Mouse (Mus musculus) cortical plate, adult 2 months (tissue): Measurements from ENCODE around the gene 4930432K21Rik. TPM values are rescaled to one million over a fixed set of nuclear protein-coding genes. Genes with fewer than 3 reads are reported as not detected.

Source experiments
- H3K27ac ChIP-seq: fragments of 200-500 bp; 2 replicates; pipeline ENCODE4 v1.5.1; 2012; ENCODE audit warnings: low read length, control low read depth, inconsistent platforms; ENCODE audit not compliant: insufficient read depth
- H3K4me1 ChIP-seq: fragments of 200-500 bp; 2 replicates; pipeline ENCODE4 v1.6.1; 2011; ENCODE audit warnings: low read length; ENCODE audit not compliant: control insufficient read depth, insufficient read depth
- H3K4me3 ChIP-seq: fragments of 200-500 bp; 2 replicates; pipeline ENCODE4 v1.5.1; 2011; ENCODE audit warnings: mild to moderate bottlenecking, low read length, control low read depth; ENCODE audit not compliant: insufficient read depth
- CTCF ChIP-seq: fragments of 200-500 bp; IDR thresholded peaks from 2 replicates; pipeline ENCODE4 v1.5.1; 2011; ENCODE audit warnings: mild to moderate bottlenecking, control low read depth, low read length; ENCODE audit not compliant: insufficient read depth; ENCODE audit errors: extremely low read depth
- POLR2A ChIP-seq: fragments of 200-500 bp; IDR thresholded peaks from 2 replicates; pipeline ENCODE4 v1.6.1; 2011; ENCODE audit warnings: mild to moderate bottlenecking, low read length, control low read depth; ENCODE audit not compliant: insufficient read depth; ENCODE audit errors: extremely low read depth
- polyA plus RNA-seq: library from polyadenylated mRNA; depleted of rRNA; stranded (reverse); fragments of >200 nt; gene quantifications from 2 replicates; pipeline ENCODE4 v1.2.3, GENCODE M21; 2012

4930432K21Rik gene
- polyA plus RNA-seq, 1 experiment = 3.0 TPM

DNA sequence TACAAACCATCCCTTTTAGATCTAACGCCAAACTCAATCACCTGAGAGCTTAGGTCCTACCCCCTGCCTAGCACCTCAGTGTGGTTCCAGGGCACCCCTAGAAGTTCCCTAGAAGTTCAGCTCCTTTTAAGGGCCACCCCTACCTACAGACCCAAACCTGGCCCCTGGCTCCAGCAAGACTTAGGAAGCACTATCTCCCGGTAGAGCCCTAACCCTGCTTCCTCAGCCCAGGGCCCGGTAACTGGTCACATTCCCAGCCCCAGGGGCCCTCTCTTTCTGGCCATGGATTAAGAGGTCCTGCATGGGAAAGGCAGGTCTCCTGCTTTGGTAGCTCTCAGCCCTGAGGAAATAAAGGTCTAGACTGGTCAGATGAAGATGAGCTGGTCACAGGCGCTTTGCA lies 32.1 kb downstream of the 4930432K21Rik start:
- no peak overlapping the region for H3K27ac ChIP-seq
- no peak overlapping the region for H3K4me3 ChIP-seq
- peaks cover 2% of the 10 kb centered on the region for H3K4me1 ChIP-seq
- no peak for TF ChIP-seq POLR2A
- no peak for TF ChIP-seq CTCF

DNA sequence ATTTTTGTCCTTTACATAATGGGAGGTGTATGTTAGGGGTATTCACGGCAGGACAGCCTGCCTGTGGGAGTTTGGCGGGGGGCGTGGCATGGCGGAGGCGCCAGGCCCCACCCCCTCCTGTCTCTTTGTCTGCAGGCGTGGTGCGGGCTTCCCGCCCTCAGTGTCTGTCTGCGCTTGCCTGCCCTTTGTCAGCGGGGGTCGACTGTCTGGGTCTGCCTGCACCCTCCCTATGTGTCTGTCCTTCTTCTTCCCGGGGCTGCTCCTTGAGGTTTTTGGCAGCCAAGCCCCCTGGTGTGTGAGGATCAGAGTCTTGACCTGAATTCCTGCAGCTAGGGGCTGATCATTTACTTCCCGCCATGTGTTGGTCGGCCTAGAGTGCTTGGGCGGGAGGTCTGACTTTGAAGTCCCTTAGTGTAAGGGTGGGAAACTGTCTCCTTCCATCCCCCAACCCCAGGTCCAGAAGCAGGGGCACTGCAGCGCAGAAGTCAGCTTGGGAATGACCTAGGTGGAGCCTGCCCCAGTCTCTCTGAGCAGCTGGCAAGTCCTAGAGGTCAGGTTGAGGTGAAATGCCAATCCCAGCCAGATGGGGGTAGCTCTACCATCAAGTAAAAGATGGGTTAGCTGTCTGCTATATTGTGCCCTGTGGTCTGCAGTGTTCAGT lies 32.8 kb downstream of the 4930432K21Rik start:
- H3K4me3 ChIP-seq = no peak overlapping the region

DNA sequence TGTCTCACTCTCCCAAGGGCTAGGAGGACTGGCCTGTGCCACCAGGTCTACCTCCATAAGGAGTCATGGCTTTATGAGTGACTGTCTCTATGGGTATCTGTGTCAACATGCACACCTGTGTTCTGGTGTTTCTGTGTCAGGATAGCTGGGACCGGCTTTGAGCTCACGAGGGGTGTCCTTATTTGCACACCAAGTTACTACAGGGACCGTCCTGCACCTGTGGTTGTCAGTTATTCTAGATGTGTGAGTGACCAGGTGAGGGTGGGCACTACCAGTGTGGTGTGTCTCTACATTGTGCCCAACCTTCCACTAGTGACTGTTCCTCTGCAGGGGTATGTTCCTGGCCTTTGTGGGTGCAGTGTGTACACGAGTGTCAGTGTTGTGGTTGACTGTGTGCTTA lies 35.0 kb downstream of the 4930432K21Rik start:
- peak overlapping the region; percentile 60 for H3K4me3 ChIP-seq
- no peak overlapping the region for H3K27ac ChIP-seq
- TF ChIP-seq CTCF (no peak), POLR2A (no peak)
- peaks cover 2% of the 10 kb centered on the region for H3K4me1 ChIP-seq

More for the DNA sequence above, 32.8 kb downstream of the 4930432K21Rik start:
- H3K27ac ChIP-seq = no peak overlapping the region
- TF ChIP-seq POLR2A (no peak), CTCF (no peak)
- H3K4me1 ChIP-seq = peaks cover 2% of the 10 kb centered on the region

DNA sequence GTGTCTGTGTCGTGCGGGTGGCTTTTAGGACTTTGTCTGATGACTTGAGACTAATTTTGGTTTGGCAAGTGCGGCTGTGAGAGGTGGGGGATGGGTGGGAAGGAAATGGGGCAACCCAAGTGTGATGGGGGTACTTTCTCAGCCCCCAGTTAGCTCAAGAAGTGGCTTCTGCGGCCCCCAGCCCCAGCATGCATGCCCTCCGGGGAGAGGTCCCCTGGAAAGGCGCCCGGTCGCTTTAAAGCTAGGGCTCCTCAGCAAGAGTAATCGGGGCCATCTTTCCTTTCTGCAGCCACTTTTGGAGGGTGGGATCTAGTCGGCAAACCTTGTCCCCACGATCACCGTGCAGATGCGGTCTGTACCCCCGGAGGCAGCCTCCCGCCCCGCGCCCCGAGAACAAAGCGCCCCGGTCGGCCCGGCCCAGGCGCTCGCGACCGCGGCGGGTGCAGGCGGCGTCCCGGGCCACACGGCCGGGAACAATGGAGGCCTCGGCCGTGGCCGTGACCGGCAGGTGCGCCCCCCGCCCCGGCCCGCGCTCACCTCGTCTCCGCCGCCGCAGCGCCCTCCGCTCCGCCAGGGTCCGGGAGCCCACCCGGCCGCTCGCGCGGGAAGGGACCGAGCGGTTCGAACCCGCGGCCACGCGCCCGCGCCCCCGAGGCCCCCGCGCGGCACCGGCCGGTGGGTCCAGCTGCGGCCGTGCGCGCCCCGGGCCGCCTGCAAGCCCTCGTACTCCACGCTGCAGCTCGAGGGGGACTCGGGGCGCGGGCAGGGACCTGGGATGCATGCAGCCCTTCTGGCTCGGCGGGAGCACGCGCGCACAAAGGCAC lies 35.6 kb downstream of the 4930432K21Rik start:
- Histone ChIP-seq H3K27ac (no peak overlapping the region), H3K4me1 (peaks cover 2% of the 10 kb centered on the region), H3K4me3 (peak overlapping the region; percentile 60)
- TF ChIP-seq CTCF (no peak), POLR2A (no peak)

DNA sequence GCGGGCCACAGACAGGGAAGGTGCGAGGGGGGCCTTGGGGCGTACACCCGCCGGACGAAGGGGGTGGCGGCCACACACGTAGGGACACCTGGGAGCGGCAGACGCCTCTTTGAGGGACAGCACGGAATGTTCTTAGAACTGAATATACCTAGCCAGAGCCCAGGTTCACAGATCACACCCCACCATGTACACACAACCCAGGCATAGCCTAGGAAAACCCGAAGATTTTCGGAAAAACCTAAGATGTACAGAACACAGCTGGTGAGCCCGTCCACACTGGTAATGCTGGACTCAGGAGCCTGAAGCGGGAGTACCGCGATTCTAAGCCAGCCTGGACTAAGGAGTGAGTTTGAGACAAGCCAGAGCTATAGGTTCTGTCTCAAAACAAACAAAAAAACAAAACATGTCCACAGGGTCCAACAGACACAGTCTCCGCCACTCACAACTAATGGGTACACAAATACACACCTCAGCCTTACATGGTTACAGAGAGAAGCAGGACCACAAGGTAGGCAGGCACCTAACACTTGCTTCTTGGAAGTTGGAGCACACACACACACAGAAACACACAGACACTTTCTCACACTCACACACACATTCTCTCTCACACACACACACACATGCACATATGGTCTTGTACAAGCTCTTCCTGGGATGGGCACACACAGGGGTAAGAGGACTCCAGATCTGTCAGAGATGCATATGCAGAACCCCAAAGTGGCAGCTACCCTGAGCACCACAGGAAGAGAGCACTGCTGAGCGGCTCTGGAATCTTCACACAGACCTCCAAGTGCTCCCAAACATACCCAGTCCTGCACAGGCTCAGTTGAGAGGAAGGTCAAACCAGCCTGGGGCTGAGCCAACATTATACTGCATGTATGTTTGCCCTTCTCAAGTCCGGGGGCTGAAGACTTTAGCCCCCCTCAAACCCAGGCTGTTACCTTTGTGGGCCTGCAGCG lies 36.5 kb downstream of the 4930432K21Rik start:
- H3K4me1 ChIP-seq = peaks cover 2% of the 10 kb centered on the region
- TF ChIP-seq POLR2A = no peak
- no peak for TF ChIP-seq CTCF
- no peak overlapping the region for H3K27ac ChIP-seq
- H3K4me3 ChIP-seq = peak overlapping the region; percentile 60

- TF ChIP-seq POLR2A (no peak), CTCF (no peak)
- Histone ChIP-seq H3K4me3 (peak within 1 kb of the TSS; percentile 60), H3K27ac (no peak within 1 kb of the TSS), H3K4me1 (peaks cover 2% of the 10 kb centered on the region)
These were observed 37.3 kb downstream of the 4930432K21Rik start, which contains the start of gene Nanos3 for GRCm38 (mm10) chr8:84185117-84185516. Gene Nanos3 (minus strand): TSS chr8:84185217.

- H3K27ac ChIP-seq = no peak overlapping the region
These were observed 38.7 kb downstream of the 4930432K21Rik start for GRCm38 (mm10) chr8:84186547-84186946.

DNA sequence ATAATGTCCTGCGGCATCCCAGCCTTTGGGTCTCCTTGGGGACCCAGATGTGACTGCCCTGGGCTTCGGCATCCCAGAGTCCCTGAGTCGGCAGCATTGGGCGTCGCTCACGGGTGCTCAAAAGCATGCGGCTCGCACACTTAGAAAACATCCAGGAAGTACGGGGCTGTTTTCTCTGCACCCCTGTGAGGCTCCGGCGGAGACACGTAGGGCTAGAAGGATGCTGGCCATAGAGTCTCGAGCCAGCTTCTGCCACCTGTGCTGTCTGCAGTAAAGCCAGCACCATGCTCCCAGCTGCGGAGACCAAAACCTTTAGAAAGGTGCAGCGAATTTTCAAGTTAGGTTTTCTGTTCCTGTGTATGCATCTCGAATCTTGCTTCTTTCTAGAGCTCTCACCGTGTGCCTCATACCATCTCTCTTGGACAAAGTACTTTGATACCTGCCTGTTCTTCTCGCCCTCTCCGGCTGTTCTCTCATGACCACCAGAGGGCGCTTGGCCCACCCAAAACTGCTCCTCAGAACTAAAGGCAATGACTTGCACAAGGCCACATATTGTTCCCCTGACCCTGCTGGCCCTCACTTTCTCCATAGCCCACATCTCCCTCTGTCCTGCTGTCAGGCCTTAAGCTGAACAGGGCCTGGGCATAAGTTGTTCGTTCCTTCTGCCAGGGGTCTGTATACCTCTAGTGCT lies 39.4 kb downstream of the 4930432K21Rik start:
- Histone ChIP-seq H3K27ac (no peak overlapping the region), H3K4me3 (peak overlapping the region; percentile 8; the same call in 1 of the 2 replicates), H3K4me1 (no peaks in the 10 kb centered on the region; the same call in 1 of the 2 replicates)
- peak; percentile 66 for TF ChIP-seq CTCF
- no peak for TF ChIP-seq POLR2A

More at GRCm38 (mm10) chr8:84186547-84186946, 38.7 kb downstream of the 4930432K21Rik start:
- TF ChIP-seq POLR2A (no peak), CTCF (peak; percentile 94)
- Histone ChIP-seq H3K4me3 (peak overlapping the region; percentile 8; the same call in 1 of the 2 replicates), H3K4me1 (no peaks in the 10 kb centered on the region; the same call in 1 of the 2 replicates)

DNA sequence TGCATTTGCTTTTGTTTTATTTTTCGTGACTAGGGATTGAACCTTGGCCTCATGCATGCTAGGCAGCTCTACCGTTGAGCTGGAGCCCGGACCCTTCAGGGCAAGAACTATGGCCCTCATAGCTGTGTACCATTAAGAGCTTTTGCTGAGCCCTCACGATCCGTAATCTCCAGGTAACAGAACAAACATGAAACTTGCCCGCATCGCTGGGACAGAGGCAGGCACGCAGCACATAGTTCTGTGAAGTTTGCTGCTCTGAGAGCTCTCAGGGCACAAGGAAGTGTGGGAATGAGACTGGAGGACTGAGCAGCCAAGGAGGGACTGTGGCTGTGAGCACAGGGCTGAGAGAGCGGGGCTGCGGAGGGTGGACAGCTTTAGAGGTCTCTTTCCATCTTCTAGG lies 40.8 kb downstream of the 4930432K21Rik start:
- no peak for TF ChIP-seq CTCF
- TF ChIP-seq POLR2A = no peak

More for the DNA sequence above, 40.8 kb downstream of the 4930432K21Rik start:
- Histone ChIP-seq H3K4me1 (no peaks in the 10 kb centered on the region; the same call in 1 of the 2 replicates), H3K4me3 (no peak overlapping the region), H3K27ac (no peak overlapping the region)
